Mouse (Mus musculus) layer of hippocampus, adult 2 months (tissue): ENCODE measurements at regions not wholly inside any gene's neighbourhood (a gene's known extent, or its start where the extent isn't known, plus 50 kb on each side); places are given as distances from the start of the nearest gene placed in this dataset.

Experiments
- DNase-seq, 2 experiments: peaks; one replicate each; pipeline ENCODE4 v3.0.0; 2022; ENCODE audit warnings: low spot score in 2 of 2
- H3K27ac ChIP-seq: fragments of 200-600 bp; 2 replicates; pipeline ENCODE4 v1.8.1; 2022
- H3K4me3 ChIP-seq: fragments of 200-600 bp; 2 replicates; pipeline ENCODE4 v1.8.1; 2022; ENCODE audit warnings: mild to moderate bottlenecking
- CTCF ChIP-seq: fragments of 200-600 bp; conservative IDR thresholded peaks from 2 replicates; pipeline ENCODE4 v1.8.1; 2022; ENCODE audit warnings: antibody characterized with exemption, mild to moderate bottlenecking, moderate library complexity

DNA sequence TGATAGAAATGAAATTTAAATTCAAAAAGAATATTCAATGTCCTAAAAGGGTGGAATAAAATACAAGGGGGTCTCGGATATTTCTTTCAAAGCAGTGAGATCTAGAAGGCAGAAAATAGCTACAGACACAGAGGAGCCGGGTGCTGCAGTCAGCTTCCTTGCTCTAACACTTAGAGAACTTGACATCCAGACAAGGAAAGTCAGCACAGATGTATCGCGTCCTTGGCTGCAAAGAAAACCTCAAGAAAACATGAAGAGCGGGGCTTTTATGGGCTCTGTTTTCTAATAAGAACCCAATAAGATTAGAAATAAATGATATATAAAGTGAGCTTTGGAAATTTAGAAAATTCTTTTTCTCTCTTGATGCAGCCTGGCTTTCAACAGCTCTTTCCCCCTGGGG, 53.1 kb upstream of the Glis3 start:
- TF ChIP-seq CTCF: no peak
- no peak for DNase-seq
- H3K27ac ChIP-seq: no peak overlapping the region
- H3K4me3 ChIP-seq: no peak overlapping the region

GRCm38 (mm10) chr19:28733781-28734180, 53.9 kb upstream of the Glis3 start:
- no peak overlapping the region for H3K27ac ChIP-seq
- no peak overlapping the region for H3K4me3 ChIP-seq
- no peak for DNase-seq
- no peak for TF ChIP-seq CTCF

DNA sequence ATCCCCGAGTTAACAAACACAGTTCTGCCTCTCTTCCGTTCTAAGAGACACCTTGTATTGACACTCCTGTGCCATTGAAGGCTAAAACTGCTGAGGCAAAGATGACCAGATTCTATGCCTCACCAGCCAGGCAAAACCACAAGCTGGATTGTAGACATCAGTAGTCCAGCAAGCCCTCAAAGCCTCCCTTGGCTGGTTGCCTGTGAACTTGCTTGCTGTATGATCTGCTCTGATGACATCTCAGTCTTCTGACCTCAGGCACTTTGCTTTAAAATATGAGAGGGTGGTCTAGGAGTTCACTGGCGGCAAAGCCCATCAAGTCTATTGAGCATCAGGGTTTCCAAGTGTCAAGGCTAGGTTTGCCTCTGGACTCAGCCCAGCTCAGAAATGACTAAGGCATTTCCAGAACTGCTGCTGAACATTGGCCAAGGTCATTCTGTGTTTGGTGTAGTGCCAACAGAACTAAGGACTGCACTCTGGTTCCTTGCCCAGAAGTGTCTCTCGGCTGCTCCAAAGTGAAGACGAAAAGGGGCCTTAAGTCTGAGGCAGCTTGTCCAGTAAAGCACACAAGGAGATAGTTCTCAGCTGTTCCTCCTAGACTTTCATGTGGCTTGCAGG, 63.4 kb upstream of the Glis3 start:
- DNase-seq: no peak
- Histone ChIP-seq H3K27ac (peak overlapping the region; percentile 24; the same call in 1 of the 2 replicates), H3K4me3 (no peak overlapping the region)
- no peak for TF ChIP-seq CTCF

DNA sequence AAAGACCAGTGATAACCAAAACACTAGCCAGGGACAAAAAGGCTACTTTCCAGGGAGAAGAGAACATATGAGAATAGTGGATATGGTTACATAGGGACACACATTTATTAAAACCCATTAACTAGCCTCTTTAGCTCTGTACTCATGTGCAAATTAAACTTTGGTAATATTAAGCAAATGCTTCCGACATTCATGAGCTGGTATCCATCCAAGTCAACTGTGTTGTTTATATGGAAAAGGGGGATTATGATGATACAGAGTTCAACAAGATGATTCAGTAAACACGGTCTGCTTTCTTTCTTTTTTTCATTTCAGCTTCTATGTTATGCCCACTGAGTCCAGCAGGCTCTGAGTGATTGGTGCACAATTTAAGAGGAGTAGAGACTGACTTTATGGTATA, 65.2 kb upstream of the Glis3 start:
- H3K27ac ChIP-seq: no peak overlapping the region
- H3K4me3 ChIP-seq: no peak overlapping the region
- no peak for DNase-seq
- no peak for TF ChIP-seq CTCF

GRCm38 (mm10) chr19:28745534-28745933, 65.7 kb upstream of the Glis3 start:
- Histone ChIP-seq H3K4me3 (no peak overlapping the region), H3K27ac (no peak overlapping the region)
- no peak for DNase-seq
- TF ChIP-seq CTCF: no peak

DNA sequence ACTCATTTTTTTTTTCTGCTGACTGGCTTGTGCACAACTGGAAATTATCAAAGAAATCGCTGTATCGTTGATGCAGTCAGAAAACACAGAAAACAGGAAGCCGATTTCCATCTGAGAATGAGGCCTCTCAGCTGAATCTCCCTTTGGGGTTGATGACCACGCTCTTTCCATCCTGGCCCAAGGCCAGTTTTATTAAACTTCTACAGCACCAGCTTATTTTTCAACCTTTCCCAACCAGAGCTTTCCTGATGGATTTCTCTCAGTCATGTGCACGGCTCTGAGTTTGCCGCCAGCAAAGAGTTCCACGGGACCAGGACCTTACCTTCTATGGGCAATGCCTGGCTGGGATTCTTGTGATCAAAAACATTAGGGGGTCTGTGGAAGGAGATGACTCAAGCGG, 71.2 kb upstream of the Glis3 start:
- Histone ChIP-seq H3K27ac (no peak overlapping the region), H3K4me3 (no peak overlapping the region)
- no peak for DNase-seq
- TF ChIP-seq CTCF: no peak

- DNase-seq: peak; percentile 76 to 78
- TF ChIP-seq CTCF: peak; percentile 89
- peak overlapping the region; percentile 81 for H3K27ac ChIP-seq
- no peak overlapping the region for H3K4me3 ChIP-seq
Observed at GRCm38 (mm10) chr19:28758854-28759253, 76.0 kb upstream of the Slc1a1 start.

DNA sequence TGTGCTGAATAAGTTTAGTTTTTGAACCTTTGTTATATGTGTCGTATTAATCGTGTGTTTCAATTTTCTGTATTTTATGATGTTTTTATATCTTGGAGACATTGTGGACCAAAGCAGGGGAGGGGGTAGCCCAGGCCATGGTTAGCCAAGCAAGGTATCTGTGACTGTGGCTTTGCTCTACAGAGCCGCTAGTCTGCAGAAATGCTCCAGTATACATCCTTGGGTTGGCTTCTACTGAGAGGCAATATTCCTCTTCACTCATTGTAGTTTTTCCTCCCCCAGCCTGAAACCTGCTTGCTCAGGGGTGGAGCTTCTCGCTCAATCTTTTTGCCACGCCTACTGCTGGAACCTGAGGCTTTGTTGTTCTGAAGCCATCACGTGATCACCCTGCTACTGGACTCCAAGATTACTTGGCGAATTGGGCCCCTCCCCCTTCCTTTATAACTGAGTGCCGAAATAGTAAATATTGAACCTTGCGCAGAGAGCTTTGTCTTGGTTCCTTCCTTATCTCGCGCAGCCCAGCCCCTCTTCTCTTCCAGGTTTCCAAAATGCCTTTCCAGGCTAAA, 70.0 kb upstream of the Slc1a1 start:
- no peak for TF ChIP-seq CTCF
- H3K27ac ChIP-seq: no peak overlapping the region
- no peak overlapping the region for H3K4me3 ChIP-seq
- no peak for DNase-seq

GRCm38 (mm10) chr19:28768218-28768617, 66.6 kb upstream of the Slc1a1 start:
- H3K4me3 ChIP-seq: no peak overlapping the region
- peak; percentile 76 for TF ChIP-seq CTCF
- no peak overlapping the region for H3K27ac ChIP-seq
- DNase-seq: peak; percentile 22 to 34

- H3K27ac ChIP-seq: no peak overlapping the region
- no peak for TF ChIP-seq CTCF
- DNase-seq: no peak
- H3K4me3 ChIP-seq: no peak overlapping the region
Observed at GRCm38 (mm10) chr19:28770419-28770818, 64.4 kb upstream of the Slc1a1 start.

- no peak overlapping the region for H3K4me3 ChIP-seq
- TF ChIP-seq CTCF: no peak
- no peak overlapping the region for H3K27ac ChIP-seq
- DNase-seq: no peak
Observed at GRCm38 (mm10) chr19:28771836-28772235, 63.0 kb upstream of the Slc1a1 start.

DNA sequence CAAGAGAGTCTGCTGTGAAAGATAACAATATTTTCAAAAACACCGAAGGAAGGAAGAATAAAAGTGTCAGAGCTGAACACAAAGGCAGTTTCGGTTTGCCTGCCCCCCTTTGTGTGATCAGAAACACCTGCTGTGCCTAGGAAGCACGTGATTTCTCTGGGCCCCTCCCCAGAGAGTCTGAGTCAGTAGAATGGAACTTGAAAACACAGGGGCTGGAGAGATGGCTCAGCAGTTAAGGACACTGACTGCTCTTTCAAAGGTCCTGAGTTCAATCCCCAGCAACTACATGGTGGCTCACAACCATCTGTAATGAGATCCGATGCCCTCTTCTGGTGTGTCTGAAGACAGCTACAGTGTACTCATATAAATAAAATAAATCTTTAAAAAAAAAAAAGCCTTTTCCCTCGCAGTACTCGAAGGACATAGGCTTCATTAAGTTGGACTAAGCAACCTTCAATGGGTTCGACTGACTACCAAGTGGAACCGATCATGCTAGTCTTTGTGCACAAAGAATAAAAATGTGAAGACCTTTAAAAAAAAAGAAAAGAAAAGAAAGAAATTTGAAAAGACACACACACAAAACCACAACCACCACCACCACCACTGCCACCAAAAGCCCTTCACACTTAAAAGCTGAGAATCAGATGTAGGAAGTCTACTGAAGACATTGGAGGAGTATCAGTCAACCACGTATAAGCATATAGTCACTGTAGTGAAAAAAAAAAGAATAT, 61.8 kb upstream of the Slc1a1 start:
- Histone ChIP-seq H3K4me3 (no peak overlapping the region), H3K27ac (no peak overlapping the region)
- no peak for TF ChIP-seq CTCF
- no peak for DNase-seq

DNA sequence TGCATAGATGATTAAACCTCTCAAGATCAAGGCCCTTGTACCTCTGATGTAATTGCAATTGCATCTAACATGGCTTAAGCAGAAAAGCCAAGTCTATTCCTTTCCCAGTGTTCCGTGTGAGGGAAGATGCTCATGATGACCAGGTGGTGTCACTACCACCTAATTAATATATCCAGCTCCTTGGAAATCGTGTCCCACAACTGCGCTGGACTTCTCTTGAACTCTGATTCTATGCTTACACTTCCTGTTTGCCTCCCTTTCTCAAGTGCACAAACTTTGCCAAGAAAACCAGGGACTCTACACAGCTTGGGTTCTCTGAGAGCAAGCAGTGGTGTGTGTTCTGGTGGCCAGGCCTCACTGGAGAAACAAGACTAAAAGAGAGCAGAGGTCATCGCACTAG, 58.0 kb upstream of the Slc1a1 start:
- Histone ChIP-seq H3K27ac (no peak overlapping the region), H3K4me3 (no peak overlapping the region)
- TF ChIP-seq CTCF: peak; percentile 86
- DNase-seq: peak in 1 of 2 experiments; percentile 46

DNA sequence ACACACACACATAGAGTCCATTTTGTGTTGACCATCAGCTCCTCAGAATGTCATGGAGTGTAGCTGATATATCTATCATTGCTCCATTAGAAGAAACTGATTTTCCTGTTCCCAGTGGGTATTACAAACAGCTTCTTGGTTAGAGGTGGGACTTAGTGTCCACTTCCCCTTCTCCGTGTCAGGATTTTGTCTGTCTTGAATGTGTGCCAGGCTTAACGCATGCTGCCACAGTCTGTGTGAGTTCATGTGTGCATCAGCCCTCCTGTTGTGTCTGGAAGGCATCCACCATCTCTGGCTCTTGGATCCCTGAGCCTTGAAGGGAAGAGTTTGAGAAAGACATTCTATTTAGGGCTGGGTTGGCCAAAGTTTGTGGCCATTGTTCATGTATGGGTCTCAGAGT, 57.2 kb upstream of the Slc1a1 start:
- no peak for DNase-seq
- TF ChIP-seq CTCF: no peak
- Histone ChIP-seq H3K27ac (no peak overlapping the region), H3K4me3 (no peak overlapping the region)
